Mouse (Mus musculus) intestine, embryonic 14.5 days (tissue): Measurements from ENCODE around the gene Mrgprd. TPM values are rescaled to one million over a fixed set of nuclear protein-coding genes. Genes with fewer than 3 reads are reported as not detected.

Source experiments
- polyA plus RNA-seq: library from polyadenylated mRNA; unstranded; fragments of >200 nt; fragmentation: Nextera tagmentation; extraction: Ambion mirVana; gene quantifications from 2 replicates; pipeline ENCODE4 v1.2.1, GENCODE M21; 2014

Gene Mrgprd
- polyA plus RNA-seq, 1 experiment from 2014 or later = not detected

Other genes with a start within 250 kb of the Mrgprd start
- 0.69 and 2.1 TPM in 2 replicates for gene 1810010D01Rik, start 106.7 kb upstream of the Mrgprd start, polyA plus RNA-seq
- 3.5 and 4.3 TPM in 2 replicates for gene Tpcn2, start 30.8 kb upstream of the Mrgprd start, polyA plus RNA-seq
- 1.1 TPM in 2 replicates for gene Mrgprf, start 14.0 kb upstream of the Mrgprd start, polyA plus RNA-seq